Mouse (Mus musculus): Measurements from ENCODE around the gene Olfr1414.
"Not testable (repeated sequence)": the region's sequence is repeated elsewhere in the genome, so short reads cannot be mapped to it uniquely, and the experiment has no call there.

Olfr1414 gene

GRCm38 (mm10) chr1:92518561-92518960, at the start of gene Olfr1414:
Gene Olfr1414 (minus strand): TSS chr1:92518661.
- CTCF ChIA-PET: no interaction called here

GRCm38 (mm10) chr1:92545929-92546328, 27.5 kb upstream of the Olfr1414 start:
- CTCF ChIA-PET: no interaction called here

- CTCF ChIA-PET: no interaction called here
Observed at GRCm38 (mm10) chr1:92539071-92539470, 20.6 kb upstream of the Olfr1414 start.

- CTCF ChIA-PET: no interaction called here
Observed at GRCm38 (mm10) chr1:92536972-92537371, 18.5 kb upstream of the Olfr1414 start.

GRCm38 (mm10) chr1:92523764-92524163, 5.3 kb upstream of the Olfr1414 start:
- CTCF ChIA-PET: no interaction called here

GRCm38 (mm10) chr1:92521376-92521775, 2.9 kb upstream of the Olfr1414 start:
- CTCF ChIA-PET: interaction anchor here (0.6 to 0.8 kb wide), 2 partner anchors 558 to 1537 kb away, joined by 3 read pairs; no protein-coding TSS in a partner anchor

GRCm38 (mm10) chr1:92519046-92519445, 585 bp upstream of the Olfr1414 start:
- CTCF ChIA-PET: no interaction called here

- CTCF ChIA-PET: no interaction called here
Observed at GRCm38 (mm10) chr1:92515390-92515789, 3.1 kb downstream of the Olfr1414 start.

GRCm38 (mm10) chr1:92511646-92512045, 6.8 kb downstream of the Olfr1414 start:
- CTCF ChIA-PET: not testable (repeated sequence)

GRCm38 (mm10) chr1:92496001-92496400, 22.5 kb downstream of the Olfr1414 start, which contains the start of gene Olfr1415:
Gene Olfr1415 (minus strand): TSS chr1:92496101.
- CTCF ChIA-PET: no interaction called here

GRCm38 (mm10) chr1:92485013-92485412, 33.4 kb downstream of the Olfr1414 start, which contains the start of gene Olfr1416:
Gene Olfr1416 (minus strand): TSS chr1:92485113.
- CTCF ChIA-PET: interaction anchor here (0.5 kb wide), 1 partner anchor 9 kb away, joined by 9 read pairs; no protein-coding TSS in a partner anchor

GRCm38 (mm10) chr1:92474066-92474578, 44.3 kb downstream of the Olfr1414 start:
- CTCF ChIA-PET: interaction anchor here (0.6 kb wide), 1 partner anchor 543 kb away, joined by 6 read pairs; no protein-coding TSS in a partner anchor

- CTCF ChIA-PET: interaction anchor here (0.6 kb wide), 1 partner anchor 543 kb away, joined by 6 read pairs; no protein-coding TSS in a partner anchor
Observed at GRCm38 (mm10) chr1:92473165-92474041, 45.1 kb downstream of the Olfr1414 start, which contains the start of gene Ndufa10. Gene Ndufa10 (minus strand): TSS chr1:92473860.

GRCm38 (mm10) chr1:92468891-92469290, 49.6 kb downstream of the Olfr1414 start:
- CTCF ChIA-PET: no interaction called here

GRCm38 (mm10) chr1:92458416-92458815, 60.0 kb downstream of the Olfr1414 start:
- CTCF ChIA-PET: no interaction called here

GRCm38 (mm10) chr1:92457758-92458157, 60.7 kb downstream of the Olfr1414 start:
- CTCF ChIA-PET: no interaction called here

All from spleen, embryonic (tissue).